Mouse (Mus musculus): ENCODE data around the gene Heatr5a.

- TF ChIP-seq EP300 (IDR thresholded peaks at IDR 0.05; ENCODE audit: insufficient read depth, low read depth, low read length) = no peak
- no peak for TF ChIP-seq CTCF (IDR thresholded peaks at IDR 0.05)
Measured at GRCm38 (mm10) chr12:51843576-51844520, 127.3 kb downstream of the Heatr5a start.
